Mouse (Mus musculus): ENCODE data around the gene Kcnab2. TPM values are rescaled to one million over a fixed set of nuclear protein-coding genes. Genes with fewer than 3 reads are reported as not detected.

Kcnab2 gene
- polyA plus RNA-seq, 1 experiment from 2014 or later: 11.2 TPM

DNA sequence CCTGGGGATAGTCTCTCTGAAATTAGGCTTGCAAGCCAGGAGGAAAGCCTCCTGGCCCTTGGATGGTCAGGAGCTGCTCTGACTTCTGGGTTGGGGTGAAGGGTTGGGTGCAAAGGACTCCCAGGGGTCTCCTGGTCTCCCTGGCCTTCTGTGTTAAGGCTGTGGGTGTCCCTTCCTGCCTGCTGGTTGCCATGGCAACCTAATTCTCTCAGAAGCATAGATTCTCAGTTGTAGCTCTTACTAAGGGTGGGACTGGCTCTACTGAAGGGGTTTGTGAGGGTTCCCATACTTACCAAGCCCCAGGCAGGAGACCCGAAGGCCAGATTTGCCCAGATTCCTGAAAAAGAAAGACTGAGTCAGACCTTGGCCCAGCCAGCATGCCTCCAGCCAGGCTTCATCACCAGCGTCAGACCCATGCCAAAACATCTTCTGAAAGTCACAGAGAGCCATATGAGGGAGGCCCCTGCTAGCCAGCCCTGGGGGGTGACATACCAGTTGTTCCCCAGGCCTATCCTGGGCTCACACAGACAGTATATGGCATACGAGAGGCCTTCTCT is 65.1 kb downstream of the Kcnab2 start:
- Histone ChIP-seq H3K4me1 (peaks cover 16% of the 10 kb centered on the region), H3K27ac (no peak overlapping the region), H3K9me3 (no peaks in the 10 kb centered on the region), H3K27me3 (ENCODE audit: poor library complexity, severe bottlenecking) (no peaks in the 10 kb centered on the region; the same call in 1 of the 2 replicates), H3K4me3 (no peak overlapping the region), H3K36me3 (replicated peaks) (no peaks in the 10 kb centered on the region)
- DNase-seq (ENCODE audit: extremely low spot score, low spot score): no peak
- 84% methylated on average over 3 of the region's 3 CpGs for WGBS

DNA sequence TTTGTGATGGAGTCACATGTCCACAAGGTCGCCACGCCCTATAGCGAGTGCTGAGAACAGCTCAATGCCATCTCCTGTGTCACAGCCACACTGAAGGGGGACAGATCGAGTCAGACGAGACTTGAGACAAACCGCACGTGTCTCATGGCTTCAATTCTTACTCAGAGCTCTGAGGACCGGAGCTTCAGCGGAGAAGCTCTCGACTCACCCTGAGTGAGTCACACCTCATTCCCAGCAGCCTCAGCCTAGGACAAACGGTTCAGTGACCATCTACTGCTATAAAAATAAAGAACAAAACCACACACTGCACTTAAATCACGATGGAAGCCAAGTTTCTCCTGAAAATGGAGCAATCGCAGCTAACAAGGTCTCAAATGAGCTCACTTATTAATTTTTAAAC is 66.7 kb downstream of the Kcnab2 start:
- Histone ChIP-seq H3K27me3 (ENCODE audit: poor library complexity, severe bottlenecking) (no peaks in the 10 kb centered on the region), H3K4me3 (no peak overlapping the region), H3K4me1 (peaks cover 20% of the 10 kb centered on the region), H3K27ac (no peak overlapping the region), H3K36me3 (replicated peaks) (no peaks in the 10 kb centered on the region), H3K9me3 (no peaks in the 10 kb centered on the region)
- no peak for DNase-seq (ENCODE audit: extremely low spot score, low spot score)
- 88% methylated on average over 13 of the region's 13 CpGs for WGBS

DNA sequence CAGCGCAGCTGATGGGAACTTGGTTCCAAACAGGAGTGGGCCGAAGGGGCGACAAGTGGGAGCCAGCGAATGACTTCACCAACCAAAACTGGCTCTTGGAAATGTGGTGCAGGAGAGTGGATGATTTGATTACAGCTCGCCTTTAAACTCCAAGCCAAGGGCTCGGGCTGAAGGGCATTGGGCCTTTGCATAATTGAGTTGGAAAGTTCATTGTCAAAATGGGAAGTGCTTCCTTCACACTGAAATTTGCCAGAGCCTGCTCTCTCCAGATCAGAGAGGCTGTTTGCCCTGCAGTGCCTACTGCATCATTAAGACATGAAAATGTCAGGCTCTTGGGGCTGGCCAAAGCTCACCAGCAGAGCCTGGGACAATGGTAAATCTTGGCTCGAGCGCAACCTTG is 71.1 kb downstream of the Kcnab2 start:
- 83% methylated on average over 8 of the region's 8 CpGs for WGBS
- Histone ChIP-seq H3K4me1 (peaks cover 24% of the 10 kb centered on the region), H3K9me3 (no peaks in the 10 kb centered on the region), H3K27ac (no peak overlapping the region), H3K36me3 (replicated peaks) (no peaks in the 10 kb centered on the region), H3K4me3 (no peak overlapping the region), H3K27me3 (ENCODE audit: poor library complexity, severe bottlenecking) (no peaks in the 10 kb centered on the region)
- DNase-seq (ENCODE audit: extremely low spot score, low spot score): no peak

DNA sequence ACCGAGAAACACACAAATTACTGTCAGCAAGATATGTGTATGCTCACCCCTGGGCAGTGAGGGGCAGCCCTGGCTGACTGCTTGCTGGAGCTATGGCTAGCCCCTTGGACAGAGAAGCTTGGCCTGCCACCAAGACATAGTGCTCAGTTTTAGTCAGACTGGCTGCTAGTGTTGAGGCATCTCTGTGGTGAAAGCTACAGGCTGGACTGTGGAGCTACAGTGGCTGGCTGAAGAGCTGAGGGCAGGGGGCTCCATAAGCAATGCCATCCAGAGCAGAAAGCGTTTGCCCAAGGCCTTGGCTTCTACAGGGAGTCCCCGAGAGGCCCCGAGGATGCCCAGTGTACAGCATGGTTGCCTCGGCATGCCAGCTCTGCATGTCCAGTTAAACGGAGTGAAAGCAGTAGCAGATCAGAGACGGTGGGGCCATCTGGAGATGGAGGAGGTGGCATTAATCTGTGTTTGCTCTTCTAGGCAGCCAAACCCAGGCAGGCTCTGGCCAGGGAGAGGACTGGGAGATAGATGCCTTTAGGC is 71.9 kb downstream of the Kcnab2 start:
- Histone ChIP-seq H3K4me1 (peaks cover 24% of the 10 kb centered on the region), H3K27me3 (ENCODE audit: poor library complexity, severe bottlenecking) (no peaks in the 10 kb centered on the region), H3K4me3 (no peak overlapping the region), H3K27ac (peak overlapping the region; percentile 56; the same call in 1 of the 2 replicates), H3K9me3 (no peaks in the 10 kb centered on the region), H3K36me3 (replicated peaks) (no peaks in the 10 kb centered on the region)
- WGBS: 78% methylated on average over 7 of the region's 7 CpGs
- no peak for DNase-seq (ENCODE audit: extremely low spot score, low spot score)

DNA sequence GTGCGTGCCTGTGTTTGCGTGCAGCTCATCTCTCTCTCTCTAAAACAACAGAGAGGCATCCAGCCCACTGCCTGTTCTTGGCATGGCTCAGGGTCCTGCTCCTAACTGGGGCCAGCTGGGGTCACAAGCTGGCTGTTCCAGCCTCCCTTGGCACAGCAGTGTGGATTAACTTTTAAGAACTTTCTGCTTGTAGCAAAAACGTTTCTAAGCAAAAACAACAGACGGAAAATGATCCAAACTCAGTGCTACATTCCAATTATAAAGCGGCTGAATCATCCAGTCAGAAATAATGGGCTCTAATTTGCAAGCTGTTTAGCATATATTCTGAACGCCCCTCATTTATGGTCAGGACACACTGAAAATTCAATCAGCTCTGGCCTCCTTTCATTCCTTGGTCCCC is 72.5 kb downstream of the Kcnab2 start:
- Histone ChIP-seq H3K4me3 (no peak overlapping the region), H3K4me1 (peaks cover 24% of the 10 kb centered on the region), H3K9me3 (no peaks in the 10 kb centered on the region), H3K27me3 (ENCODE audit: poor library complexity, severe bottlenecking) (no peaks in the 10 kb centered on the region), H3K27ac (peak overlapping the region; percentile 56), H3K36me3 (replicated peaks) (no peaks in the 10 kb centered on the region)
- no peak for DNase-seq (ENCODE audit: extremely low spot score, low spot score)
- WGBS: 74% methylated on average over 6 of the region's 6 CpGs

DNA sequence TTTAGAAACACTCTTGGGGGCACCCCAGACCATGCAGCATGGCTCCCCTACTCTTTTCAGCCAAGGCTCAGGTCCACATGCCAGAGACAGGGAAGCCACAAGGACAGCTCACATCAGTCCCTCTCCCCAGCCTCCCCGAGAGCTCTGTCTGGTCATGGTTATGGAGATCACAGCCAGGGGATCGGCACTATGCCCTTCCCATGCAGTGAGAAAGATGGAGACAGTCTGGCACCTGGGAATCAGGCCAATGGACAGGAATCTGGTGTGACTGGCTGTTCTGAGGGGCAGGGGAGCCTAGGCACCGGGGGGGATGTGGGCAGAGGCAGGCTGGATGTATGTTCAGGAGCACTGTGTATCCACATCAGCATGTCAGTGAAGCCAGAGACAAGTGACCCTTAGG is 78.7 kb downstream of the Kcnab2 start:
- Histone ChIP-seq H3K4me3 (no peak overlapping the region), H3K27me3 (ENCODE audit: poor library complexity, severe bottlenecking) (no peaks in the 10 kb centered on the region), H3K4me1 (no peaks in the 10 kb centered on the region), H3K36me3 (replicated peaks) (no peaks in the 10 kb centered on the region), H3K9me3 (no peaks in the 10 kb centered on the region), H3K27ac (no peak overlapping the region)
- DNase-seq (ENCODE audit: extremely low spot score, low spot score): no peak
- 82% methylated on average over 3 of the region's 3 CpGs for whole genome bisulfite sequencing

DNA sequence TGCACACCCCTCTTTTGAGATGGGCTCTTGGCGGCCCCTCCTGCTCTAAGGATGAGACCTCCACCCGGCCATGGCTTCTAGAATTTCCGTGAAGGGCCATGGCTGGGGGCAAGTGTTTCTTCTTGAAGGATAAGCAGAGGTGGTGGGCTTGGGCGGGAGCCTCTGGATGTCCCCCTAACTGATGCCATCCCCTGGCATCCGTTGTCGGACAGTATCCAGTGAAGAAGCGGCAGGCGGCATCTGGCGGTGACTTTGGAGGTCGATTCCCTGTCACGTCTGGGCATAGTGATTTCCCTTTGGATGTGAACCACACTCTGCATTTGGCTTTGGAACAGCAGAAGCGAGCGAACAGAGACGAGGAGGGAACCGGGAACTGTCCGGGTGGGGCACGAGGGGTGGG is 85.0 kb downstream of the Kcnab2 start:
- DNase-seq (ENCODE audit: extremely low spot score, low spot score): no peak
- H3K27ac ChIP-seq: no peak overlapping the region

DNA sequence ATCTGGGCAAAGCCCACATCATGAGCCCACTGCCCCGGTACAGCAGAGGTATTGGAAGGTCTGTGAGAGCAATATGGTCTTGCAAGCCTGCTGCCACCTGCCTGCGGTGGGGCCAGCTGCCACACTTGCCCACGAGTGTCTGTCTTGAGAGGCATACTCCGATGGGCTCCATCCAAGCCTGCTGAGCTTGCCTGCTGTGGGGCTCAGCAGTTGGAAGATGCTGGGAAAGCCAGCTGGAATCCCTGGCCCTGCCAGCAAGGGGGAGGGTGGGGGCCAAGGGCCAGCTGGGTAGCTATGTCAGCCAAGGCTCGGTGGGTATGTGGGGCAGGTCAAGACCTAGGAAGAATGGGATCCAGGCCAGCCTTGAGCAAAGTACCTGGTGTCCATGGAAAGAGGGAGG is 85.5 kb downstream of the Kcnab2 start:
- Histone ChIP-seq H3K9me3 (no peaks in the 10 kb centered on the region), H3K27ac (no peak overlapping the region), H3K27me3 (ENCODE audit: poor library complexity, severe bottlenecking) (no peaks in the 10 kb centered on the region), H3K4me3 (no peak overlapping the region), H3K36me3 (replicated peaks) (no peaks in the 10 kb centered on the region), H3K4me1 (peaks cover 12% of the 10 kb centered on the region; the same call in 1 of the 2 replicates)
- DNase-seq (ENCODE audit: extremely low spot score, low spot score): no peak
- 86% methylated on average over 5 of the region's 5 CpGs for WGBS

More for the DNA sequence above, 85.0 kb downstream of the Kcnab2 start:
- Histone ChIP-seq H3K9me3 (no peaks in the 10 kb centered on the region), H3K4me1 (peaks cover 12% of the 10 kb centered on the region; the same call in 1 of the 2 replicates), H3K27me3 (ENCODE audit: poor library complexity, severe bottlenecking) (no peaks in the 10 kb centered on the region), H3K36me3 (replicated peaks) (no peaks in the 10 kb centered on the region), H3K4me3 (no peak overlapping the region)
- WGBS: 89% methylated on average over 17 of the region's 17 CpGs

DNA sequence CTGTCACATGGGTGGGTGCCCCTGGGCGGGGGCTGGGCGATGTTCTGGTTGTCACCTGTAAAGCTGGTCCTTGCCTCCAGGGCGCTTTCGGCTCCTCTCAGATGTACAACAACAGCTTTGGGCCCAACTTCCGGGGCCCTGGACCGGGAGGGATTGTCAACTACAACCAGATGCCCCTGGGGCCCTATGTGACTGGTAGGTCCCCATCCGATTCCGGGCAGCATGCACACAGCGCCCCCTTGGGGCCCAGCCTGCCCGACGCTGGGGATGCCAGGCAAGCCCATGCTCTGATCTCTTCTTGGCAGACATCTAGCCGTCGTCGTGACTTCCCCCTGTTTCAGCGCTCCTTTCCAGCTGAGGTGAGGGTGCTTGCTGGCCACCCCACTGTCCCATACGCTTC is 92.0 kb downstream of the Kcnab2 start:
- Histone ChIP-seq H3K9me3 (no peaks in the 10 kb centered on the region), H3K4me3 (no peak overlapping the region), H3K4me1 (peaks cover 2% of the 10 kb centered on the region; the same call in 1 of the 2 replicates), H3K27me3 (ENCODE audit: poor library complexity, severe bottlenecking) (no peaks in the 10 kb centered on the region), H3K36me3 (replicated peaks) (no peaks in the 10 kb centered on the region), H3K27ac (no peak overlapping the region)
- DNase-seq (ENCODE audit: extremely low spot score, low spot score): no peak
- WGBS: 66% methylated on average over 16 of the region's 16 CpGs

DNA sequence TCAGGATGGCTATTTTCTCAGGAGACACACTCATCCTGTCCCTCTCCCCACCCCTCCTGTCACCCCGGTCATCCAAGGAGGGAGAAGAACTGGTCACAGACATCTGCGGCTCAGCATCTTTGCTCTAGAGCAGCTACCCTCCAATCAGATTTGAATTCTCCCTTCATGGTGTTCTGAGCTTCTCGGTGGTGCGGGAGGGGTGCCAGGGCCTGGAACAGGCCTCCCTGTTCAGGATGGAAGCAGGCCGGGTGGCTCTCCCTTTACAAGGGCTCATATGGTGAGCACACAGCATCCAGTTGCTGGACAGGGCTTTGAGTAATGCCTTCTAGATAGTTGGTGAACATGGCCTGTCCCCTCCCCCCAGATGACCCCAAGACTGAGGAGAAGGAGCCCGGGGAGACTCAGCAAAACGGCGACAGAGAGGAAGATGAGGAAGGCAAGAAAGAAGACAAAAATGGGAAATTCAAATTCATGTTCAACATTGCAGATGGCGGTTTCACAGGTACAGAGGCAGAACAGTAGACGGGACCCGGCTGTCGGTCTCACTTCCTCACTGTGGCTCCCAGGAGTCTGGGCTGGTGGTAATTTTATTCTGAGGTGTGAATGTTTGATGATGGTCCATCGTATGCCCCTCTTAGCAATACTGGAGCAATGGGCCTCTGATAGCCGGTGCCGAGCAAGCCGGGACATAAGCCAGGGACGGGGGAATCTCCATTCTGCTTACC is 95.0 kb downstream of the Kcnab2 start:
- no peaks in the 10 kb centered on the region for H3K9me3 ChIP-seq
- H3K27me3 ChIP-seq (ENCODE audit: poor library complexity, severe bottlenecking): no peaks in the 10 kb centered on the region
- 0 out of 2 replicates have a peak, but pooled peaks cover 5% of the 10 kb centered on the region for H3K4me1 ChIP-seq
- no peaks in the 10 kb centered on the region for H3K36me3 ChIP-seq (replicated peaks)
- H3K27ac ChIP-seq: no peak overlapping the region
- no peak for DNase-seq (ENCODE audit: extremely low spot score, low spot score)
- no peak overlapping the region for H3K4me3 ChIP-seq
- 90% methylated on average over 17 of the region's 17 CpGs for WGBS

DNA sequence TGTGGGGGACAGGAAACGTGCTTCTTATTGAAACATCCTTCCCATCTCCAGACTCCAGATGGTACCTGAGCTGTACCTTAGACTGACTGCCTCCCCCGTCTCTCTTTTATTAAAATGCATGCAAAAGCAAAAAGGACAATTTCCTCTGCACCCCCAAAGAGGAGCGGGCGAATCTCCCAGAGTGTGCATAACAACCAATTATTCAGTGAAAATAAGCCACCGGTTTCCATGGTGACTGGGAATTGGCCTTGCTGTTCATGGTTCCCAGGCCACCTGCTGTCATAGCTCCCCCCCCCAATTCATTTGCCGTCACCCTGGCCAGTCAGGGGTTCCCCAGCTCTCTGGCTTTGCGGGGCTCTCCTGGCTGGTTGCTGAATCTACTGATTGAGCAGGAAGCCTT is 112.4 kb downstream of the Kcnab2 start:
- no peaks in the 10 kb centered on the region for H3K36me3 ChIP-seq (replicated peaks)
- H3K4me1 ChIP-seq: peaks cover 40% of the 10 kb centered on the region
- H3K27me3 ChIP-seq (ENCODE audit: poor library complexity, severe bottlenecking): peaks cover 24% of the 10 kb centered on the region
- H3K4me3 ChIP-seq: no peak overlapping the region
- 71% methylated on average over 7 of the region's 7 CpGs for WGBS
- no peaks in the 10 kb centered on the region for H3K9me3 ChIP-seq
- H3K27ac ChIP-seq: no peak overlapping the region
- DNase-seq (ENCODE audit: extremely low spot score, low spot score): no peak

DNA sequence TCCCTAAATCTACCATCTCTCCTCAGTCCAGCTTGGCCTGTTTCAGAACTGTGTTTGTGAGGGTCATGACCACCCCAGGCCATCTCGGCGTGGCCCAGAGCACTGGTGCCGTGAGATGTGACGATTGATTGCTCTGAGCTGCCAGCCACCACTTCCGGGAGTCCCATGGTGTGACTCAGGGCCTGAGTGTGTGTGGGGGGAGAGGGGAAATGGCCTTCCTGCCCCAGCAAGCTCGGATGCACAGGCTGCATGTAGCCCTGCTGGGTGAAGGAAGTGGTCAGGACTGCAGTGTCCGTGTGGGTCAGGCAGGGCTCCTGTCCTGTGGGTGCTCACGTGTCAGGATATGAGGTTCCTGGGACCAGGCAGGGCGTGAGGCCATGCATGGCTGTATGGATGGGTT is 115.5 kb downstream of the Kcnab2 start:
- Histone ChIP-seq H3K9me3 (no peaks in the 10 kb centered on the region), H3K4me3 (no peak overlapping the region), H3K27ac (no peak overlapping the region), H3K36me3 (replicated peaks) (no peaks in the 10 kb centered on the region), H3K27me3 (ENCODE audit: poor library complexity, severe bottlenecking) (peaks cover 30% of the 10 kb centered on the region), H3K4me1 (peaks cover 41% of the 10 kb centered on the region)
- DNase-seq (ENCODE audit: extremely low spot score, low spot score): no peak
- 80% methylated on average over 9 of the region's 9 CpGs for WGBS

DNA sequence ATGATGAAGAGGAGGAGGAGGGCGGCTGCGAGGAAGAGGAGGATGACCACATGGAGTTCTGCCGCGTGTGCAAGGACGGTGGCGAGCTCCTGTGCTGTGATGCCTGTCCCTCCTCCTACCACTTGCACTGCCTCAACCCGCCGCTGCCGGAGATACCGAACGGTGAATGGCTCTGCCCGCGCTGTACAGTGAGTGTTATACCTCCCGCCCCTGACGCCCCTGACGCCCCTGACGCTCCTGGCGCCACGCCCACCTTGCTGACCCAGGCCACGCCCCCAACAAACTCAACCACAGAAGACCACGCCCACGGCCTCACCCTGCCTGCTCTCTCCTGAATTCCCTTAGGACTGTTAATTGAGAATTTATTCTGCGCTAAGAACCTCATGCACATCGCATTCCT is 116.8 kb downstream of the Kcnab2 start:
- 2% methylated on average over 24 of the region's 24 CpGs for WGBS
- DNase-seq (ENCODE audit: extremely low spot score, low spot score): peak; percentile 80
- Histone ChIP-seq H3K4me1 (peaks cover 37% of the 10 kb centered on the region), H3K9me3 (no peaks in the 10 kb centered on the region), H3K27me3 (ENCODE audit: poor library complexity, severe bottlenecking) (peaks cover 30% of the 10 kb centered on the region), H3K36me3 (replicated peaks) (no peaks in the 10 kb centered on the region), H3K4me3 (peak overlapping the region; percentile 48), H3K27ac (peak overlapping the region; percentile 51; the same call in 1 of the 2 replicates)

Data from forebrain, embryonic 10.5 days (tissue).